Mouse (Mus musculus) embryonic facial prominence, embryonic 12.5 days (tissue): ENCODE results near the gene Pafah1b2. TPM values are rescaled to one million over a fixed set of nuclear protein-coding genes. Genes with fewer than 3 reads are reported as not detected.

Experiments used
- ATAC-seq: fragments of 200-750 bp; cut with Nextera tagmentation; 2 replicates; pipeline ENCODE4 v1.8.0; 2017; ENCODE audit not compliant: insufficient number of reproducible peaks, insufficient read depth, low FRiP score, low TSS enrichment
- H3K27ac ChIP-seq: fragments of 300-500 bp; sonication (generic); 2 replicates; pipeline ENCODE4 v1.5.1; 2016; ENCODE audit warnings: mild to moderate bottlenecking
- H3K27me3 ChIP-seq: fragments of 300-500 bp; sonication (generic); 2 replicates; pipeline ENCODE4 v1.6.1; 2016; ENCODE audit warnings: mild to moderate bottlenecking, moderate library complexity
- H3K36me3 ChIP-seq: fragments of 300-500 bp; sonication (generic); 2 replicates; pipeline ENCODE4 v1.6.1; 2016; ENCODE audit warnings: mild to moderate bottlenecking
- H3K4me1 ChIP-seq: fragments of 300-500 bp; sonication (generic); 2 replicates; pipeline ENCODE4 v1.6.1; 2016
- H3K4me2 ChIP-seq: fragments of 300-500 bp; sonication (generic); replicated peaks from 2 replicates; pipeline ENCODE4 v1.6.1; 2016; ENCODE audit warnings: mild to moderate bottlenecking, moderate library complexity
- H3K4me3 ChIP-seq: fragments of 300-500 bp; sonication (generic); 2 replicates; pipeline ENCODE4 v1.5.1; 2016; ENCODE audit warnings: mild to moderate bottlenecking
- H3K9ac ChIP-seq: fragments of 300-500 bp; sonication (generic); 2 replicates; pipeline ENCODE4 v1.6.1; 2016; ENCODE audit warnings: mild to moderate bottlenecking, moderate library complexity
- H3K9me3 ChIP-seq: fragments of 300-500 bp; sonication (generic); 2 replicates; pipeline ENCODE4 v1.6.1; 2016; ENCODE audit warnings: mild to moderate bottlenecking, moderate library complexity
- WGBS: fragments of 180-500 bp; shearing (Covaris S2); methylation state at CpG from one replicate; pipeline ENCODE4 v1.1.7; 2016; 5-methylcytosine and 5-hydroxymethylcytosine counted together
- polyA plus RNA-seq: library from polyadenylated mRNA; unstranded; fragments of >200 nt; fragmentation: Nextera tagmentation; extraction: Ambion mirVana; gene quantifications from 2 replicates; pipeline ENCODE4 v1.2.1, GENCODE M21; 2016

Pafah1b2 gene
- polyA plus RNA-seq, 1 experiment from 2014 or later = 231 TPM

- Histone ChIP-seq H3K4me2 (no peak overlapping the region), H3K9me3 (no peaks in the 10 kb centered on the region), H3K27me3 (no peaks in the 10 kb centered on the region), H3K36me3 (peaks cover 45% of the 10 kb centered on the region), H3K4me3 (no peak overlapping the region), H3K9ac (no peak overlapping the region), H3K27ac (no peak overlapping the region), H3K4me1 (0 out of 2 replicates have a peak, but pooled peaks cover 3% of the 10 kb centered on the region)
- 78% methylated on average over 2 of the region's 2 CpGs for WGBS
- ATAC-seq = no peak
Measured at GRCm38 (mm10) chr9:45961855-45962254, 50.6 kb downstream of the Pafah1b2 start.

GRCm38 (mm10) chr9:45959661-45960060, 52.8 kb downstream of the Pafah1b2 start:
- H3K27ac ChIP-seq = no peak overlapping the region
- WGBS = 77% methylated on average over 7 of the region's 7 CpGs

GRCm38 (mm10) chr9:45958851-45959250, 53.6 kb downstream of the Pafah1b2 start:
- Histone ChIP-seq H3K4me1 (peaks cover 19% of the 10 kb centered on the region), H3K27ac (no peak overlapping the region), H3K27me3 (no peaks in the 10 kb centered on the region), H3K4me2 (no peak overlapping the region), H3K4me3 (no peak overlapping the region), H3K9me3 (no peaks in the 10 kb centered on the region), H3K9ac (no peak overlapping the region), H3K36me3 (peaks cover 24% of the 10 kb centered on the region)
- 31% methylated on average over 4 of the region's 4 CpGs for whole genome bisulfite sequencing
- ATAC-seq = no peak

More at GRCm38 (mm10) chr9:45959661-45960060, 52.8 kb downstream of the Pafah1b2 start:
- Histone ChIP-seq H3K9me3 (no peaks in the 10 kb centered on the region), H3K36me3 (peaks cover 27% of the 10 kb centered on the region), H3K27me3 (no peaks in the 10 kb centered on the region), H3K4me1 (peaks cover 14% of the 10 kb centered on the region), H3K9ac (no peak overlapping the region), H3K4me3 (no peak overlapping the region), H3K4me2 (no peak overlapping the region)
- ATAC-seq = no peak

- 67% methylated on average over 7 of the region's 7 CpGs for WGBS
- Histone ChIP-seq H3K27me3 (no peaks in the 10 kb centered on the region), H3K9me3 (no peaks in the 10 kb centered on the region), H3K27ac (no peak overlapping the region), H3K4me2 (no peak overlapping the region), H3K9ac (no peak overlapping the region; the same call in 1 of the 2 replicates), H3K36me3 (peaks cover 17% of the 10 kb centered on the region), H3K4me3 (no peak overlapping the region), H3K4me1 (peaks cover 26% of the 10 kb centered on the region)
- no peak for ATAC-seq
Measured at GRCm38 (mm10) chr9:45958023-45958670, 54.3 kb downstream of the Pafah1b2 start.

- Histone ChIP-seq H3K27me3 (no peaks in the 10 kb centered on the region), H3K4me2 (peak within 1 kb of the TSS; percentile 91), H3K4me1 (peaks cover 31% of the 10 kb centered on the region), H3K36me3 (peaks cover 21% of the 10 kb centered on the region), H3K27ac (peak within 1 kb of the TSS; percentile 86), H3K9ac (peak within 1 kb of the TSS; percentile 87), H3K9me3 (no peaks in the 10 kb centered on the region), H3K4me3 (peak within 1 kb of the TSS; percentile 89)
- under 1% methylated on average over 48 of the region's 48 CpGs for WGBS
- ATAC-seq = peak; percentile 92
Measured at GRCm38 (mm10) chr9:45955107-45955963, 57.2 kb downstream of the Pafah1b2 start, which contains the start of gene Sidt2. Gene Sidt2 (minus strand): TSS chr9:45955258.

- H3K4me2 ChIP-seq = peak overlapping the region; percentile 91
- H3K36me3 ChIP-seq = peaks cover 29% of the 10 kb centered on the region
- ATAC-seq = peak; percentile 22; the same call in 1 of the 2 replicates
- H3K9me3 ChIP-seq = no peaks in the 10 kb centered on the region
- peak overlapping the region; percentile 86 for H3K27ac ChIP-seq
- under 1% methylated on average over 62 of the region's 63 CpGs for WGBS
- peaks cover 31% of the 10 kb centered on the region for H3K4me1 ChIP-seq
- peak overlapping the region; percentile 89 for H3K4me3 ChIP-seq
- H3K27me3 ChIP-seq = no peaks in the 10 kb centered on the region
- peak overlapping the region; percentile 87 for H3K9ac ChIP-seq
Measured at GRCm38 (mm10) chr9:45954294-45955106, 58.0 kb downstream of the Pafah1b2 start.

- peak overlapping the region; percentile 89 for H3K4me3 ChIP-seq
- H3K36me3 ChIP-seq = peaks cover 35% of the 10 kb centered on the region
- no peaks in the 10 kb centered on the region for H3K9me3 ChIP-seq
- peaks cover 27% of the 10 kb centered on the region for H3K4me1 ChIP-seq
- WGBS = 51% methylated on average over 13 of the region's 13 CpGs
- 0 out of 2 replicates have a peak overlapping the region, but pooled peaks have one; percentile 86 for H3K27ac ChIP-seq
- H3K4me2 ChIP-seq = peak overlapping the region; percentile 91
- peak overlapping the region; percentile 87 for H3K9ac ChIP-seq
- ATAC-seq = no peak
- no peaks in the 10 kb centered on the region for H3K27me3 ChIP-seq
Measured at GRCm38 (mm10) chr9:45953511-45954293, 58.8 kb downstream of the Pafah1b2 start.

- Histone ChIP-seq H3K9me3 (no peaks in the 10 kb centered on the region), H3K36me3 (peaks cover 43% of the 10 kb centered on the region), H3K9ac (0 out of 2 replicates have a peak overlapping the region, but pooled peaks have one; percentile 16), H3K4me1 (peaks cover 27% of the 10 kb centered on the region), H3K27ac (no peak overlapping the region), H3K4me3 (no peak overlapping the region), H3K4me2 (peak overlapping the region; percentile 91; the same call in 1 of the 2 replicates), H3K27me3 (no peaks in the 10 kb centered on the region)
- no peak for ATAC-seq
- 71% methylated on average over 7 of the region's 7 CpGs for WGBS
Measured at GRCm38 (mm10) chr9:45952890-45953289, 59.6 kb downstream of the Pafah1b2 start.

- peaks cover 51% of the 10 kb centered on the region for H3K36me3 ChIP-seq
- H3K4me1 ChIP-seq = peaks cover 27% of the 10 kb centered on the region
- no peak for ATAC-seq
- no peak overlapping the region for H3K27ac ChIP-seq
- H3K27me3 ChIP-seq = no peaks in the 10 kb centered on the region
- H3K9ac ChIP-seq = no peak overlapping the region
- no peak overlapping the region for H3K4me3 ChIP-seq
- WGBS = 93% methylated on average over 4 of the region's 4 CpGs
- no peaks in the 10 kb centered on the region for H3K9me3 ChIP-seq
- H3K4me2 ChIP-seq = no peak overlapping the region
Measured at GRCm38 (mm10) chr9:45952057-45952456, 60.4 kb downstream of the Pafah1b2 start.

- no peak overlapping the region for H3K27ac ChIP-seq
- no peaks in the 10 kb centered on the region for H3K4me1 ChIP-seq
- H3K4me2 ChIP-seq = no peak overlapping the region
- ATAC-seq = no peak
- no peak overlapping the region for H3K9ac ChIP-seq
- no peaks in the 10 kb centered on the region for H3K9me3 ChIP-seq
- no peaks in the 10 kb centered on the region for H3K27me3 ChIP-seq
- H3K36me3 ChIP-seq = peaks cover 95% of the 10 kb centered on the region
- H3K4me3 ChIP-seq = no peak overlapping the region
- 84% methylated on average over 10 of the region's 10 CpGs for WGBS
Measured at GRCm38 (mm10) chr9:45946872-45947183, 65.7 kb downstream of the Pafah1b2 start.
